Mouse (Mus musculus) layer of hippocampus, adult 8-10 months (tissue): ENCODE results near the gene Npffr2. TPM values are rescaled to one million over a fixed set of nuclear protein-coding genes. Genes with fewer than 3 reads are reported as not detected.
"Not testable (repeated sequence)": the region's sequence is repeated elsewhere in the genome, so short reads cannot be mapped to it uniquely, and the experiment has no call there.

ENCODE experiments used
- DNase-seq, 2 experiments: peaks; one replicate each; pipeline ENCODE4 v3.0.0; 2022; ENCODE audit warnings: low spot score in 2 of 2
- total RNA-seq, 4 experiments: library from RNA; stranded (reverse); gene quantifications; 2 replicates each; pipeline ENCODE4 v1.2.4; 2022

Npffr2 gene
- under 1 TPM in 1 of 4 experiments, not detected in 3; 0.19 TPM for total RNA-seq

DNA sequence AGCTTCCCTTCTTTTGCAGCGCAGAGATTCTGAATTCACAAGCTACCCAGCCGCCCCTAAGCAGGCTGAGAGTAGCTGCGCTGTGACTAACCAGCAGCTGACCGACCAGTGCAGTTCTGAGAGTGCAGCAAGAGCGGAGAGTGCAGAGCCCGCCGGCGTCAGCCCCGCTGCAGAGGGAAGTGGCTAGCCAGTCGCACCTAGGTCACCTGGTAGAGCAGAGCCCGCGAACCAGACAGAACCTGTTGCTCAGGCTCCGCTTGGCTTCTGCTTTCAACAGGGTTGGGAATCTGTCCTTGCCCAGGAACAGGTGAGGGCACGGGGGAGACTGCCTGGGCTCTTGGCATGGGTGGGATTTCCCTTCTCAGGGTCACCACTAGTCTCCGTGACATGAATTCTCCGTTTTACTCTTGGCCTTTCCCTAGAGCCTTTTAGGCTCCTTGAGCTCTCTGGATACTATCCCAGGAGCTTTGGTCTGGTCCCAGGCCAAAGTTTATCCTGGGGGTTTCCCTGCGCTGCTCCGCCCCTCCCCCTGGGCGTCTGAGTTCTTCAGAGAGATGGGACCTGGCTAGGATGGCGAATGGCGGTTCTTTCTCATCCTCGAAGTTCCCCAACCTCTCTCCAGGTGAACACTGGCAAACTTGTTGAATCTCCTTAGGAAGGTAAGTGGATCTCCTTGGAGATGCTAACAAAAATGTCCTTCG, at the start of gene Npffr2:
Gene Npffr2, plus strand, starts transcription at position 552 of the 701 bp plus-strand sequence.
- DNase-seq = no peak

DNA sequence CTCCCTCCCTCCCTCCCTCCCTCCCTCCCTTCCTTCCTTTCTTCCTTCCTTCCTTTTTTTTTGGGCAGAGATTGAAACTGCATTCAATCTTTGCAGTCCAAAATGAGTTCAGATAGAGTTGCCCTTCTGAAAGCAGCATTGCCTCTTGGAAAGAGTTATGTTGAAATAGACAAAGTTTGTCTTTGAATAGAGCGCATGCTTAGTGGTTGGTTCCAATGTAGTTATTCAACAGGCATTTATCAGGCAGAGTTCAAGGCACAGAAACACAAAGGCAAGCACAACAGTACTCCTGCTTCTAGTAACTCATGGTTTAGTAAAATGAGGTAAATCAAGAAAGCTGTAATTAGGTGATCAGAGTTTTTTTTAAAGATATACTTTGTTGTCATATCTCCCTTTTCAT, 34.7 kb upstream of the Npffr2 start:
- no peak for DNase-seq

DNA sequence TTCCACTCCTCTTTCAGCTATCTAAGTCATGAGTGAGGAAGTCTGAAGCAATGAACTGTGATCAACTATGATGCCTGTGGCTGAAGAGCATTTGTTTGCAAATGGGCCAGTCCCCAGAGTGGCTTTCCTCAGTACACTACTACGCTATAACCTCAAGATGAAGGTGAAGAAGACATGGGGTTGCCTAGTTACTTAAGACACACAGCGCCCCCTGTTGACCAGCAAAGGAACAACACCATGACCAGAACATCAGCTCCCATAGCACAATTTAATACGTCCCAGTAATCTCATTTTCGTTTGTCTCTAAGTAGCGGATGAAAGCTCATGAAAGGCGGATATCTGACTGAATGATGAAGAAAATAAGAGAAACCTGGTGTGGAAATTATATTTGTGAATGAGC, 27.0 kb upstream of the Npffr2 start:
- DNase-seq = no peak

DNA sequence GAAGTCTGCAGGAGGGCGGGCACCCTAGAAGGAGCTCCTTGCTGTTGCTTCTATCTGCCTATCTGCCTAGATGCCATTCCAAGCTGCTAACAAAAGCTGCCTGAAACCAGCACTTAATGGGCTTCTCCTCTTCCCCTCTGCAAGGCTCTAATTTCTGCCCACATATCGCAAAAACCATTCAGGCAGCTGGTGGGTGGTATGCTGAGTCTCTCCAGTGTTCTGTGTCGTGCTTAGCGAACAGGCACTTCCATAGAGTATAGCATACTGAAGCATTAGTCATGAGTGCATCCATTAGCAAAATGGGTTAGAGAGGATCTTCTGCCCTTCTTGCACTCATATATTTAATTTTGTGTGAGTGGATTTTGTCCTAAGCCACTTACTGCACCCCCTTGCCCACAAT, 8.6 kb upstream of the Npffr2 start:
- peak; percentile 10 to 11 for DNase-seq

DNA sequence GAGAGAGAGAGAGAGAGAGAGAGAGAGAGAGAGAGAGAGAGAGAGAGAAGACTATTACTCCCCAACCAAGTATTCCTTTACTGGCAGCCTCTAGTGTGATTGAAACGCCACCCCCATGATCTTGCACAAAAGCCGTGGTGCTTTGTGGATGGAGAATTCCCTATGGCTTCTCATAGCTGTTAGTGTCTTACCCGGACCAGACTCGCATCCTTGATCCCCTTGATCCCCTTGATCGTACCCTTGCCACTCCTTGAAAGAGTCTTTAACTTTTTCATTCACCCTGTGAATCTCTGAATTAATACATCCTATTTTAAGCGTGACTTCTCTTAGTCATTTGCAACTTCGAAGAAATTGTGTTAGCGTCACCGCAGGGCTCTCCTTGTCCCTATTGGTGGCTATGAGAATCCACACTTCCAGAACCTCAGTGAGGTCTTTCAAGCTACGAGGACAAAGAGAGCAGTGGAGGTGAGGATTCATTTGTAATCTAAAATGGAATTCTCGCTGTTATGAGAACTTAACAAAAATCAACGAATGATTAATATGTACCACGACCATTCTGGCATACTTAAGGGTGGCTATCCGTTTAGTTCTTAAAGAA, 949 bp upstream of the Npffr2 start:
- no peak for DNase-seq

DNA sequence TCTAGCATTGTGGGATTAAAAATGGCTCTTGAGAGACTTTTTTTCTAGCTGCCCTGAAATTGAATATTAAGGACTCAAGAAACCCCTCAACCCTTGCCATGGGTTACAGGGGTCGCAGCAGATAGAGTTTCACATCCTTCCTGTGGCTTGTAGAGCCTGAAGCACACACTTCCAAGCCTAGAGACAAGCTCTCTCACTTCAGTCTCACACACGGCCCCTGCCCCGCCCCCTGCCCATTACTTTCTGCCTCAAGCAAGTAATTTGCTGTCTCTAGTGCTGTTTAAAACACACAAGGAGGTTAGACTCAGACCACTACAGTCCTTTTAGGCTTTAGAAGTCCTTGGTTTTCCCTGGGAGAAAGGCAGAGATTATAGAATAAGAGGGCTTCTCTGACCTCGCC, 1.7 kb downstream of the Npffr2 start:
- DNase-seq = no peak

DNA sequence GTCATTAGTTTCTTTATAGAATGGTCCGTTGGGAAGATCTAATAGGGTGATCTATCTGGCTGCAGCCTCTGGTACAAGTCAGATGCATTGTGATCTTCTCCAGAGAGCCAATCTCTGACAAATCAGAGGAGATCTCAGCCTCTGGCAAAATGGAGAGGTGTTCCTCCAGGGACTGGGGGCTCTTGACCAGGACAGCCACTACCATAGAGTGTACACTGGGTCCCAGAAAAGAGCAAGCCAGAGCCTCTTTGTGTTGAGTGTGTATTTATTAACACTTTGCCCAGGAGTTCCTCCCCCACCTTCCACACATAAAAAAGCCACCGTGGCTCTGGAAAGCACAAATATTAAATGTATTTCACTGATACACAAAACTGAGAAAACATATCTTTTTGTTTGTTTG, 2.2 kb downstream of the Npffr2 start:
- no peak for DNase-seq

DNA sequence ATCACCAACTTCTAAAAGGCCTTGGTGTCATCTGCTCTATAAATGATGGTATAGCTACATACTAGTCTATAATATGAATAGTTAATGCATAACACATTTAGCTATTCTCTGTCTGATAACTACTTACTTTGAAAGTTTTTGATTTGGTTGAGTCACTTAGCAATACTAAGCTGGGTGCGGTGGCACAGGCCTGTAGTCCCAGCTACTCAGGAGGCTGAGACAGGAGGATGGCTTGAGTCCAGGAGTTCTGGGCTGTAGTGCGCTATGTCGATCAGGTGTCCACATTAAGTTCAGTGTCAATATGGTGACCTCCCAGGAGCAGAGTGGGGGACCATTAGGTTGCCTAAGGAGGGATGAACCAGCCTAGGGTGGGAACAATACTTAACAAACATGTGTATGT, 8.8 kb downstream of the Npffr2 start:
- no peak for DNase-seq

DNA sequence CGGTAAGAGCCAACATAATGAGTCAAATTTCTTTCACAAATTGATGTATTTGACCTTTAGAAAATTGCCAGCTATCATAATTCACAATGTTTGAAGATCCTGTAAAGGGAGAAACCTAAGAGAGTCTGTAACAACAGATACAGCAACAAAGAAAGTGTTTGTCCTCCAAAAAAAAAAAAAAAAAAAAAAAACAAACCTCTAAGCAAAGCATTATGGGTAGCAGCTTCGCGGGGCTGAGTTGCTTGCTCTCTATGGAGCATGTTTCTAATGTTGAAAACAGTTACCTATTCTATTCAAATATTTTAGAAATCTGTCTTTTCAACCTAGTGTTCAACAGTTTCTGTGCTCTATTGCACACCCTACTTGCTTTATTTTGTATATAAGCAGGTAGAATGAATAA, 15.2 kb downstream of the Npffr2 start:
- no peak for DNase-seq

DNA sequence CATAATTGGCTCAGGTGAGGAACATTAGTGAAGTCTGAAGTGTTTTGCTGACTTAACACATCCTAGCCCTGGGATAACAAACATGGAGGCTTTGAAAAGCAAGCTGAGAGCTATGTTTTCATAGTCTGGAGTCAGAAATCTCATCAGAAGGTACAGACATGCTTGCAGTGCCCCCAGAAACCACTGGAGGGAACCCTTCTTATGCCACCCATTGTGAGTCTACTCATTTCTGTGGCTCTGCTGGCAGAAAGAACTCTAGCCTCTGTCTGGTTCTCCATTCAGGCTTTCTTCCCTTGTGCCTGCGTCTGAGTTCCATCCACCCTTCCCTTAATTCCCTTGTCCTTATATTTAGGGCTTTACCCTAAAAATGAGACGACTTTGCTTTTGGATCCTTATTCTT, 16.2 kb downstream of the Npffr2 start:
- peak; percentile 57 to 81 for DNase-seq

DNA sequence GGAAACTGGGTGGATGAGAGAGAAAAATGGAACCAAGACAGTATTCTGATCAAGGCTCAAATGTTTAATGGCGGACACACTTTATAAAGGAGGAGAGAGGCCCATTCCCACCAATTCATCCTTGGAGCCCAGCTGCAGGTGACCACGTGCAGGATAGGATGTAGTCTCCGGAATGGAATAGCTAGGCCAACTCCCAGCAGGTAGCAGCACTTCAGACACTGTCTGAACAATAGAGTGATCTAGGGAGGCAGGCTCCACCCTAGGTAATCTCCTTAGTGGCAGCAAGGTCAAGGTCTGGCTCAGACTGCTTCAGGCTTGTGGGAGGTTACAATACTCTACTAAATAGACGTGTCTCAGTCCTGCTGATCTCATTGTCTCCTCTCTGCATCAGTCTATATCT, 31.9 kb downstream of the Npffr2 start:
- not testable (repeated sequence) for DNase-seq

DNA sequence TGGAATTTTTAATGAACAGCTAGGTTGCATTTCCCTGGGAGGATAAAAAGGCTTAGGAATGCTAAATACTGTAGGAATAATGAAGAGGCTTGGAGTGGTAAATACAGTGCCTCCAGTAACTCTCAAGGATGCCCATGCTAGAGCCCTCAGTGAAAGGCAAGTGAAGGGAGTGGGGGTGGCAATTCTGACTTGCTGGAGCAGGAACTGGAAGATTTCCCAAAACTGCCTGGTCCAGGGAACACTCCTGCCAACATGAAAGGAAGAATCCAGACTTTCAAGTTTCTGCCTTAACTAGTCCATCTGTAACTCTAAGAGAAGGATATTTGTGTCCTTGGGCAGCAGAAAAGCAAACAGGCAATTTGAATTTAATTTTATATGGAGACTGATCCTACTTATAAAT, 34.2 kb downstream of the Npffr2 start:
- DNase-seq = no peak

DNA sequence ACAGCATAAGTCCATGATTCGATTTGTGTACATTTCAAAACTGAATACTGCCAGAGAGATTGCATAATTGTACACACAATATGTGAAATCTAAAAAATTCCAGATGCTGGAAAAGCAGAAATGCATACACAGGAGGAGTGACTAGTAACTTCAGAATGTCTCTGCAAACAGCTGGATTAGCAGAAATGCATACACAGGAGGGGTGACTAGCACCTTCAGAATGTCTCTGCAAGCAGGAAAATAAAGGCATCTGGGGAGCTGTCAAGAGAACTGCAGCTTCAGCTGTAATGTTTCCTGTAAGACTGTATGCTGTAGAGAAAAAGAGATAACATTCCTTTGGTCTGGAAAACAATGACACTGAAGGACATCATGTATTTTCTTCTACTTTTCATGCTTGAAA, 51.4 kb downstream of the Npffr2 start:
- DNase-seq = no peak

DNA sequence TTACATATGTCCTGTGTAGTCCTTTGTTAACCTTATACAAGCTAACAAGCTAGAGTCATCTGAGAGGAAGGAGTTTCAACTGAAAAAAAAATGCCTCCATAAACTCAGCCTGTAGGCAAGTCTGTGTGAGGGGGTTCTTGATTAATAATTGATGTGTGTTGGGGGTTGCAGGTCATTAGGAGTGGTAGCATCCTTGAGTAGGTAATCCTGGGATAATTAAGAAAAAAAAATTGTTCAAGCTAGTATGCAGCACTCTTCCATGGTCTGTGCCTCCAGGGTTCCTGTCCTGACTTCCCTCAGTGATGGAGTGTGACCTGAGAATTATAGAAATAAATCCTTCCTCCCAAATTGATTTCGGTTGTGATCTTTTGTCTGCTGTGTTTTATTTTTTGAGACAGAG, 52.0 kb downstream of the Npffr2 start:
- no peak for DNase-seq

DNA sequence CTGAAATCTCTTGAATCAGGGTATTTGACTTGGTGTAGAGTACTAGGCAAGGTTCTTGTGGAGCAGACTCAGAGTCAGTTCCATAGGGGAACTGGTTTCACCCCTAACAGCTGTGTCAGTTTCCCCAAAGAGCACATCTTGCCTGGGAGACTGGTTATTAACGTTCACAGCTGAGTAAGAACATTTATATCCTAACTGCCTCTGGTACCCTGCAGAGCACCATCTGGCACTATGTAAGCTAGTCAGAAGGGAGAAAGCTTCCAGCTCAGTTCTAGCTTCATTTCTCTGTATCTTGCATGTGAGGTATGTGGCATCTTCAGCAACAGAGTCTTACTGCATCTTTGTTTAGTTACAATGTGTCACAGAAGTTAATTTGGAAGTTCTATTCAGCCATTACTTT, 53.9 kb downstream of the Npffr2 start:
- peak; percentile 5 to 22 for DNase-seq

DNA sequence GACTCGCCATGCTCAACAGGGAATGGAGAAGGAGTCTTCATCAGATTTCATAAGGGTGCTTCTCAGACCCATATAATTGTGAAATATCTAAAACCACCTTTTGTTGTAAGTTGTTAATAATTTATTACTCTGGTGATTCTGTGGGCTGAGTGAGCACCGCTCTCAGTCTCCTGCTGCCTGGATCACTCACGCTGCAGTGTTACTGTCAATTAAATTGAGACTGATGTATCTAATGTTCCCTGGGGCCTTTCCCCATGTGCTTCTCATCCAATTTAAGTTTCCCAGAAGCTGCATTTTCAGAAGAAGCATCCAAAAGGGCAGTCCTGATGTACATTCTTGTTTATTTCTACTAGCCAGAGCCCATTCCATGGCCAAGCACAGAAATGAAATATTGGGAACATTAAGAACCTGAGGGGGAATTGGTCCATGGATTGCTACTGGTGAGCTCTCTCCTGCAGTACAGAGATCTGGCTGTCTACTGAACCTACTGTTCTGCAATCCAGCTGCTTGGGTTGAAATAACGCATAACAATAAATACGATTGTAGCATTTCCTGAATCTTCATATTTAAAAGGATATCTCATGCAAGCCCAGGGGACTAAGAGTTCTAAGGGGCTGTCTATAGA, 54.6 kb downstream of the Npffr2 start:
- no peak for DNase-seq

DNA sequence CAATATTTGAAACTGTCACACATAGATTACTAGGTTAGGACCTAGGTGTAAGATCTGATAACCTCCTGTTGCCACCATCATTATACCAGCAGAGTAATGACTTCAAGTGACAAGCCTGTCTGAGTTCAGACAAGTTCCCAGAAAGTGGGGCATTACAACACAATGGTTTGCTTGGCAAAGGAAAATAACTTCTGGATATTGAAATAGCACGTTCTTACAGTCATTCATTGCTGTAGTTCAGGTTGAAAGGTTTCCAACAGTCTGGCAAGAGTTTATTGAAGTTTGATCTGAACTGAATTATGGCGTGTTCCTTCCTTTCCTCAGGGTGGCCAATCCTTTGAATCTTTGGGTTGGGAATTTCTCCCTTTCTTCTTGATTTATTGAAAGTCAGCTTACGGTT, 57.8 kb downstream of the Npffr2 start:
- no peak for DNase-seq

DNA sequence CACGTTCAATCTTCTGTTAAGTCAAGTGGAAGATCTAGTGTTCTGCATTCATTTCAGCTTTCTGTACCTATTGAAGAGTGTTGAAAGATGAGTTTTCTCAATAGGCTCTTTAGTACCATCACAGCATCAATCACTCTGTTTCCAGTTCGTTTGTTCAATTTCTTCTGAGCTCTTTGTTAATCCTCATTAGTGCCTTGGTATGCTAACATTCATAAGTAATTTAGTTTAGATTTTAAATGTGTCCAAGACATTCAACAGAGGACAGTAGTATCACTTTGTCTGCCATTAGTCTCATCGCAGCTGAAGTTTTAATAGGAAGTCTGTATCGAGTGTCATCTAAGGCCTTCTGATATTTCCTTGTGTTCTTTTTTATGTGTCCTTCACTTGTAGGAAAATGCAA, 65.1 kb downstream of the Npffr2 start:
- DNase-seq = no peak

DNA sequence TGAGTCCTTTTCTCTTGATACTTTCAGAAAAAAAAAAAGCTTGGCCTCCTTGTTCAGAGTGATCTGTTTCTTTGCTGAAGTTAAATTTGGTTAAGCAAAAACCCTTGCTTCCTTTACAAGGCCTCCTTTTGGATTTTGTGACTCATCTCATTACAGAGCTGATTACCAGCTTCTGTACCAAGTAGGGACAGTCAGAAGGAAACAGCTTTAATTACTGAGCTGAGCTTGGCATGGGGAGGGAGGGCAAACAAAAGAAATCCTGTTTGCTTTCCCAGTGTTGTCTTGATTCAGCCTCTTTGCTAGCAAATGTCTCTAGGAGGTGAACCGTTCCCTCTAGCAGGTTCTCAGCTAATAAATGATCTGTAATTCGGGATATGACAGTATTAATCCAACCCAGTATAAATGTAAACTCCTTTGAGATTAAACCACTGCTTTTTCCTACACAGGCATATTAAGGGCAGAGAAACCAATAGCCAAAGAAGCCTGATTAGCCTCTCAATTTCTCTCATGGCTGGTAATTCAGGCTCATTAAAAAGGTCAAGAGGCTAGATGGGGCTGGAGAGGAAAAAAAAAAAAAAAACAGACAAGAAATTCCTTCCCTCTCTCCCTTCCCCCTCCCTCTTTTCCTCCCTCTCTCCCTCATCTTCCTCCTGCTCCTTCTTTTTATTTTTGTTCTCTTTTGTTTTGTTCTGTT, 84.2 kb downstream of the Npffr2 start:
- DNase-seq = no peak

DNA sequence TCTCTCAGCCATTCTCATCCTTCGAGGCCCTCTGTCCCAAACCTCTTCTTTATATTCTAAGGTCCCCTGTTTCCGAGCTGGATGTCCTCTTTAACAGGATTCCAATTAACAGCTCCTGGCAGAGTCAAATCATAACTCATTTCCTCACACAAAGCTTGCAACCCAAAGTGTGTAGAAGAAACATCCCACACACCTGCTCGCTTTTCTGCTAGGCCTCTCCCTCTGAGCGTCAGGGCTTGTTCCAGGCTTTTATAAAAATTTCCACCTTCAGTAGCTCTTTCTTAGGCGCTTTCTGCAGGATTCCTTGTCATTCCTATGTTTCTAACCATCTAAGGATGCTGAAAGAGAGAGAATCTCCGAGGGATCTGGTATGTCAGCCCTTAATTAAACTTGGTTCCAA, 85.0 kb downstream of the Npffr2 start:
- no peak for DNase-seq

DNA sequence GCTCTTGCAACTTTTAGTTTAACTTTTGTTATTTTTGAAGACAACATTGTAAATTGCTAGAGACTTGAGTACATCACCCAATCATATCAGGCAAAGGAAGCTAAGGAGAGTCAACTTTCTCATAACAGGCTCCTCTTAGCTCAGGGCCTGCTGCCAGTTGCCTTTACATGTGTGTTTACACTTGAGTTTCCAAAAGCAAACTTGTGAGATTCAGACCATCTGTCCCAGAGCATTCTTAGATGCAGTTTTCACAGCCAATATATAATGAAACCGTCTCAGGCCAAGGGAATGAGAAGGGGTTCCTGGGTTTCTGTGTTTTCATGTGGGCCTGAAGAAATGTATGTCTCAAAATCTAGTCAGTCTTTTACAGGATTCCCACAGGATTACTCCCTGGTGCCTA, 104.4 kb downstream of the Npffr2 start:
- DNase-seq = peak in 1 of 2 experiments; percentile 3
